Mouse (Mus musculus) spleen, postnatal 36 days (tissue): ENCODE results near the gene Adgrf1.

Experiments used
- DNase-seq, 2 experiments: peaks; one replicate each; pipeline ENCODE4 v3.0.0; 2022; ENCODE audit warnings: low spot score in 2 of 2, mixed read lengths in 1 of 2

Adgrf1 gene

DNA sequence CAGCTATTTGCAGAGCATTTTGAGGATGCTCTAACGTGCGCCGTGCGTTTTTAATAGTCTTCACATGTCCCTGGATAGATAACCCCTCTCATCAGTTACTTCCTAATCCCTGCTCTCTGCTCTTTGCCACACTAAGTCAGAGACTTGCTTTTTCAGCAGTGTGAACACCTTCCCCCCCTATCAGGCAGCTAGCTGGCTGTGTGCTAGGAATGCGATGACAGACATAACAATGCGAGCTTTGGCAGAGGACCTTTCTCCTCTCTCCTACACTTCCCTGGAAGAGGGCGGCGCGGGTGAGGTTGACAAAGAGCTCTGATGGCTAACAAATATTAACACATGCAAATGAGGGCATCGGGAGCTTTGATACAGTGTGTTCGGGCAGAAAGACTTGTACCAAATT lies 92.2 kb downstream of the Adgrf1 start:
- no peak for DNase-seq

DNA sequence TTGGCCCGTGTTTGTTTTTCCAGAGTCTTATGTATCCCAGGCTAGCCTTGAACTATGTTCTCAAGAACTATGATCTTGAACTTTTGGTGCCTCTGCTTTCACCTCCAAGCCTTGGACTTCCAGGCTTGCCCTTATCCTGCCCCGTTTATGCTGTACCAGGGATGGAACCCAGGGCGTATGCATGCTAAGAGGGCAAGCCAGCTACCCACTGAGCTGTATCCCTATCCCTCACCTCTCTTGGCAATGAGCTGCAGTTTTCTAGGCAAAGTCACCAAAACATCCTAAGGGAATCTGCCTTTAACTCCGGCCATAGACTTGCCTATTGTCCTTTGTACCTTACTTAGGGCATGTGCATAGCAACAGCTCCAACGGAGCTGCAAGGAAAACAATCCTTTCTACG lies 92.8 kb downstream of the Adgrf1 start:
- no peak for DNase-seq

GRCm38 (mm10) chr17:43363921-43364320 lies 93.8 kb downstream of the Adgrf1 start:
- no peak for DNase-seq

DNA sequence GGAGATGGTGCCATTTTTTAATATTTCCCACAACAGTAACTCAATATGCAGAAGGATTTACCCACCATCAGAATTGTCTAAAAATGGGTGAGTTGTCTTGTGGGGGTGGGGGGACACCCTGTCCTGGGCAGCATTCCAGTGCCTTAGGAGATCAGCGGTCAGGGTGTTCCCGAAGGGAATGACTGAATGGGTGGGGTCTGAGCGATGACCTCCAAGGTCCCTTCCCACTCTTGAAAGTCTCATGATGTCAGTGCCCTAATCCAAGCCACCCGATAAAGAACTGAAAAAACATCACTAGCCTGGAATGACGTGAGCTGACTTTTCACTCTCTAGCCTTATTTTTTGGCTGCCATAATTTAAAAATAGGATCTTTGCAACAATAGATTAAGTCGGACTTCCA lies 95.2 kb downstream of the Adgrf1 start:
- DNase-seq, result no peak

GRCm38 (mm10) chr17:43366486-43366885 lies 96.4 kb downstream of the Adgrf1 start:
- no peak for DNase-seq

DNA sequence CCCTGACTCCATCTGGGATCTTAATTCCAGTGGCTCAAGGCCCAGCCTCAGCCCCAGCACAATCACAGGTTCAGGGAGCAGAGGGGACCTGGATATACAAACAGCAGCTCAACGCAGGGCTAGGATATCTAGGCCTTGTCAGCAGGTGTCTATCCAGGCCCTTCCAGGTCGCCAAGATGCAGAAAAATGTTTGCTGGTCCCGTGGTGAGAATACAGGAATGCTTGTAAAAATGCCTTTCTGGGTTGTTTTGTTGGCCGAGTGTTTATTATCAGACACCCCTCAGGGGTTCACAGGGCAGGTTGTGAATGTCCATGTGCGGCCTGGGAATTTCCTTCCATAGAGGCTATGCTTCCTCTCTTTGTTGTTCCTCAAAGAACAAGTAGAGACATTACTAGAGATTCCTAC lies 98.0 kb downstream of the Adgrf1 start:
- DNase-seq, result no peak

DNA sequence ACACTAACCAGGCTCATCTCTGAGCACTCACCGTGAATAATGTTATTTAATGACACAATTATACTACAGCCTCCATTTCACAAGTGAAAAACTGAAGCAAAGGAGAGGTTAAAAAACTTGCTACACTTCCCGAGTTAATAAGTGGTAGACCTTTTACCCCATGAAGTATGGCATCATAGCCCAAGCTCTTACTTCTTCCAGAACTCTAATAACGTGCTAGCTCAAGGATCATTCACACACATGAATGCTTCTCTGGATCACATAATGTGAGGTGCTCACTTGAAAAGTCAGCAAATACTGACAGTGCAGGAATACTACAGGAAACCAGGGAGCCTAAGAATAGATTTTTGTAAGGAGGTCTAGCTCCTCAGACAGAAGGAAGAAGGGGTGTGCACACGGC lies 102.5 kb downstream of the Adgrf1 start:
- no peak for DNase-seq

- no peak for DNase-seq
These were observed 103.9 kb downstream of the Adgrf1 start for GRCm38 (mm10) chr17:43374020-43374419.
